ENCODE assay signal across 8 mouse cellular contexts in genomic region chr2:18680961-18681360, GRCm38 (mm10). TPM values are rescaled to one million over a fixed set of nuclear protein-coding genes. Genes with fewer than 3 reads are reported as not detected.
A peak's percentile ranks its signal among the peaks of the same experiment; 100 is the strongest.
DNase-seq lines count a peak whose midpoint lies in the region; ATAC-seq lines count a peak whose summit lies in the region.

No protein-coding gene starts in this region.

- H3K9ac ChIP-seq in intestine, embryonic 16.5 days (ENCODE audit: low read depth, low read length), result no peak overlapping the region
- H3K9ac ChIP-seq in liver, embryonic 13.5 days, result 0 out of 2 replicates have a peak overlapping the region, but pooled peaks have one; percentile 6

- peaks cover 2% of the 10 kb centered on the region; the same call in 1 of the 2 replicates for H3K36me3 ChIP-seq in intestine, embryonic 16.5 days (ENCODE audit: control insufficient read depth, insufficient read depth, low read length)
- H3K36me3 ChIP-seq in liver, embryonic 13.5 days, result no peaks in the 10 kb centered on the region

- peak; percentile 40 for DNase-seq in urinary bladder, postnatal 14 days (ENCODE audit: low spot score)
- no peak for DNase-seq in urinary bladder, postnatal 10 days (ENCODE audit: low spot score)
- peak; percentile 72 for DNase-seq in embryo, embryonic 10.5 days (ENCODE audit: low spot score)
- peak; percentile 63 to 79 for DNase-seq in heart, adult 18-20 months
- no peak for DNase-seq in liver, embryonic 13.5 days
- peak; percentile 47 for DNase-seq in thymus, postnatal 14 days

- H3K27me3 ChIP-seq in intestine, embryonic 16.5 days (replicated peaks; ENCODE audit: control insufficient read depth, insufficient read depth, low read length), result peaks cover 3% of the 10 kb centered on the region
- H3K27me3 ChIP-seq in liver, embryonic 13.5 days, result peaks cover 70% of the 10 kb centered on the region

- H3K9me3 ChIP-seq in intestine, embryonic 16.5 days (ENCODE audit: control insufficient read depth, low read length), result no peaks in the 10 kb centered on the region
- H3K9me3 ChIP-seq in liver, embryonic 13.5 days (replicated peaks), result no peaks in the 10 kb centered on the region

- peak overlapping the region; percentile 62 for H3K4me2 ChIP-seq in intestine, embryonic 16.5 days (ENCODE audit: low read depth, low read length)
- peak overlapping the region; percentile 60 for H3K4me2 ChIP-seq in liver, embryonic 13.5 days

- peak overlapping the region; percentile 39 for H3K4me3 ChIP-seq in intestine, embryonic 16.5 days (ENCODE audit: low read length)
- peak overlapping the region; percentile 43 for H3K4me3 ChIP-seq in liver, embryonic 13.5 days (replicated peaks)

- H3K27ac ChIP-seq in intestine, embryonic 16.5 days (ENCODE audit: low read length), result no peak overlapping the region
- H3K27ac ChIP-seq in liver, embryonic 13.5 days, result no peak overlapping the region

- 15% methylated on average over 28 of the region's 29 CpGs for WGBS in intestine, embryonic 16.5 days
- 3% methylated on average over 22 of the region's 29 CpGs for WGBS in liver, embryonic 13.5 days (ENCODE audit: insufficient replicate concordance)

- no peak for ATAC-seq in intestine, embryonic 16.5 days
- ATAC-seq in liver, embryonic 13.5 days (ENCODE audit: low read depth), result no peak
- ATAC-seq in monocyte, adult 5-6 weeks (replicated peaks; ENCODE audit: insufficient number of reproducible peaks, low FRiP score, low TSS enrichment, poor library complexity, severe bottlenecking), result peak; percentile 81

- H3K4me1 ChIP-seq in intestine, embryonic 16.5 days (ENCODE audit: control insufficient read depth, insufficient read depth, low read length), result peaks cover 9% of the 10 kb centered on the region
- peaks cover 28% of the 10 kb centered on the region for H3K4me1 ChIP-seq in liver, embryonic 13.5 days (replicated peaks)

RNA-seq across cellular contexts. Expression of gene Bmi1, which starts 4.1 kb away (rescaled TPM):
- total RNA-seq in heart, adult 18-20 months (2021), result 10 to 100 TPM; 59.2 to 63.0 TPM
- 12.0 and 12.5 TPM in 2 replicates for polyA plus RNA-seq in intestine, embryonic 16.5 days (2015; fragmentation: Nextera tagmentation; extraction: Ambion mirVana)
- 4.6 and 7.6 TPM in 2 replicates for polyA plus RNA-seq in liver, embryonic 13.5 days (2015; fragmentation: Nextera tagmentation; extraction: Ambion mirVana)
- 34.3 to 41.0 TPM (median 36.4 TPM) in 3 replicates for total RNA-seq in monocyte, adult 5-6 weeks (2017)

RNA-seq across cellular contexts. Expression of gene Commd3, which starts 8.8 kb away (rescaled TPM):
- 100 to 1,000 TPM in 1 of 2 experiments, 10 to 100 TPM in 1; 98.5 to 115 TPM for total RNA-seq in heart, adult 18-20 months (2021)
- polyA plus RNA-seq in intestine, embryonic 16.5 days (2015; fragmentation: Nextera tagmentation; extraction: Ambion mirVana), result 232 and 238 TPM in 2 replicates
- polyA plus RNA-seq in liver, embryonic 13.5 days (2015; fragmentation: Nextera tagmentation; extraction: Ambion mirVana), result 103 and 115 TPM in 2 replicates
- 140 to 146 TPM (median 144 TPM) in 3 replicates for total RNA-seq in monocyte, adult 5-6 weeks (2017)

RNA-seq across cellular contexts. Expression of gene Spag6, which starts 12.9 kb away (rescaled TPM):
- total RNA-seq in heart, adult 18-20 months (2021), result under 1 TPM in 1 of 2 experiments, not detected in 1; 0.55 TPM
- polyA plus RNA-seq in intestine, embryonic 16.5 days (2015; fragmentation: Nextera tagmentation; extraction: Ambion mirVana), result 0.07 TPM in 1 of 2 replicates, not detected in the other
- not detected in 2 replicates for polyA plus RNA-seq in liver, embryonic 13.5 days (2015; fragmentation: Nextera tagmentation; extraction: Ambion mirVana)
- 1.6 TPM in 1 of 3 replicates, not detected in the others for total RNA-seq in monocyte, adult 5-6 weeks (2017)

Comparison
In these comparisons a context has a peak if more than half of its experiments do, and no peak if none do; other contexts are left out.
1. DNase-seq: peak in urinary bladder, postnatal 14 days (single experiment), embryo, embryonic 10.5 days (single experiment), heart, adult 18-20 months (2 of 2) and thymus, postnatal 14 days (single experiment); none in urinary bladder, postnatal 10 days (single experiment) and liver, embryonic 13.5 days (single experiment).